ENCODE assay signal across 20 mouse cellular contexts in the genomic region with DNA sequence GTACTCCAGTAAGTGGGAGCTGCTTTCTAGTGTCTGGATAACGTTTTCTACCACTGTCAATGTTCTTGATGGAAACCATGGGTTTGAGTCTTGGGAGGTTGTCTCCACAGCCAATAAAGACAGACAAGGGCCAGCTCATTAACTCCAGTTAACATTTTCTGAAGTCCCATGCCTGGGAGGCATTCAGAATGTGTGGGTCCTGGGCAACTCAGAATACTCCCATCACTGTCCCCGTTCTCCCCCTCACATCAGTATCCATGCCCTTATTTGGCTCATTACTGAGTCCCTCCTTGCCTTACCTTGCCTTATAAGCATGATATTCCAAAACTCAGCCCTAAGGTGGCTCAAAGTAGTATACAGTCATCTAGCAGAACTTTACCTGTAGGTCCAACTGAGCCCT. TPM values are rescaled to one million over a fixed set of nuclear protein-coding genes. Genes with fewer than 3 reads are reported as not detected.
DNase-seq lines count a peak whose midpoint lies in the region; ATAC-seq lines count a peak whose summit lies in the region.
"Had no signal": no experiment of that assay in that cellular context is flagged by ENCODE, and none has a peak within 500 bp of the region (broad histone marks: within the 10 kb centered on the region; RNA-seq: fewer than 3 reads in every experiment).

No protein-coding gene starts in this region.

- intact Hi-C loops in heart, postnatal 10 days (cut with DNase I), result no loop called here

- H3K36me3 ChIP-seq in heart, embryonic 10.5 days, result no peaks in the 10 kb centered on the region
- no peaks in the 10 kb centered on the region for H3K36me3 ChIP-seq in heart, embryonic 11.5 days (ENCODE audit: control insufficient read depth, insufficient read depth, low read length)
- H3K36me3 ChIP-seq: G1E had no signal

- ATAC-seq in heart, embryonic 11.5 days (replicated peaks; ENCODE audit: insufficient number of reproducible peaks, low FRiP score, low TSS enrichment), result no peak
- ATAC-seq: activated CD4-positive, CD25-positive, alpha-beta regulatory T cell, adult 4 months; CD4-positive, CD25-positive, alpha-beta regulatory T cell, adult 4 months; Patski had no signal

- no peaks in the 10 kb centered on the region; the same call in 1 of the 2 replicates for H3K27me3 ChIP-seq in heart, embryonic 10.5 days (ENCODE audit: insufficient read depth, poor library complexity, severe bottlenecking)
- no peaks in the 10 kb centered on the region for H3K27me3 ChIP-seq in heart, embryonic 11.5 days (ENCODE audit: control insufficient read depth, insufficient read depth, low read length)

- 66% methylated on average over 2 of the region's 2 CpGs for WGBS in heart, embryonic 10.5 days
- 64% methylated on average over 2 of the region's 2 CpGs for WGBS in heart, embryonic 11.5 days (ENCODE audit: insufficient replicate concordance)

- H3K9me3 ChIP-seq in heart, embryonic 10.5 days, result no peaks in the 10 kb centered on the region
- H3K9me3 ChIP-seq in heart, embryonic 11.5 days (replicated peaks; ENCODE audit: control insufficient read depth, low read length), result no peaks in the 10 kb centered on the region
- H3K9me3 ChIP-seq: G1E had no signal

- H3K4me1 ChIP-seq in heart, embryonic 10.5 days, result peaks cover 4% of the 10 kb centered on the region; the same call in 1 of the 2 replicates
- H3K4me1 ChIP-seq in heart, embryonic 11.5 days (ENCODE audit: control insufficient read depth, insufficient read depth, low read length), result no peaks in the 10 kb centered on the region

- peak; percentile 81 for DNase-seq in heart, adult 11 months
- DNase-seq in heart, postnatal 10 days, result no peak
- peak; percentile 53 for DNase-seq in heart, embryonic 10.5 days (ENCODE audit: low spot score)
- DNase-seq: adrenal gland, adult 2 months; adrenal gland, adult 8-10 months; adrenal gland, postnatal 10 days; adrenal gland, postnatal 14 days; adrenal gland, postnatal 25 days; adrenal gland, postnatal 36 days; B cell, adult 2 months; cerebellum, adult 11 months; cerebellum, adult 11-12 months; cerebellum, adult 18-20 months had no signal

- H3K9ac ChIP-seq in heart, embryonic 11.5 days (ENCODE audit: low read depth, low read length), result no peak overlapping the region

- no peak overlapping the region for H3K4me3 ChIP-seq in heart, embryonic 10.5 days
- no peak overlapping the region for H3K4me3 ChIP-seq in heart, embryonic 11.5 days (ENCODE audit: low read depth, low read length)

- H3K4me2 ChIP-seq in heart, embryonic 11.5 days, result no peak overlapping the region

- no peak overlapping the region for H3K27ac ChIP-seq in heart, embryonic 10.5 days
- no peak overlapping the region for H3K27ac ChIP-seq in heart, embryonic 11.5 days (ENCODE audit: low read depth, low read length)

RNA-seq across cellular contexts. Expression of gene Ret, which starts 25.0 kb away (rescaled TPM):
- 1 to 10 TPM; 8.3 to 8.6 TPM for total RNA-seq in heart, postnatal 10 days (2021)
- 0.06 and 1.3 TPM in 2 replicates for polyA plus RNA-seq in heart, embryonic 10.5 days (2016; fragmentation: Nextera tagmentation; extraction: Ambion mirVana)
- 0.04 and 0.20 TPM in 2 replicates for polyA plus RNA-seq in heart, embryonic 11.5 days (2014; fragmentation: Nextera tagmentation; extraction: Ambion mirVana)
- total RNA-seq: CH12.LX, MEL had no signal
- polyA plus RNA-seq: G1E had no signal

Comparison
In these comparisons a context has a peak if more than half of its experiments do, and no peak if none do; other contexts are left out.
1. DNase-seq: peak in heart, adult 11 months (single experiment) and heart, embryonic 10.5 days (single experiment); none in heart, postnatal 10 days (0 of 2).